Mouse (Mus musculus) midbrain, embryonic 14.5 days (tissue): Measurements from ENCODE around the gene Rps19bp1. TPM values are rescaled to one million over a fixed set of nuclear protein-coding genes. Genes with fewer than 3 reads are reported as not detected.

Experiments
- ATAC-seq: fragments of 200-750 bp; cut with Nextera tagmentation; 2 replicates; pipeline ENCODE4 v1.8.0; 2017; ENCODE audit warnings: moderate number of reproducible peaks, moderate library complexity; ENCODE audit not compliant: low FRiP score, low TSS enrichment
- DNase-seq: peaks from one replicate; pipeline ENCODE4 v3.0.0-alpha.2; 2015
- H3K27ac ChIP-seq: fragments of 300-500 bp; sonication (generic); replicated peaks from 2 replicates; pipeline ENCODE4 v1.5.1; 2014; ENCODE audit warnings: mild to moderate bottlenecking, low read depth, low read length, moderate library complexity
- H3K27me3 ChIP-seq: fragments of 300-500 bp; sonication (generic); 2 replicates; pipeline ENCODE4 v1.6.1; 2014; ENCODE audit warnings: low read length, control low read depth, mixed read lengths; ENCODE audit not compliant: control insufficient read depth, insufficient read depth
- H3K36me3 ChIP-seq: fragments of 300-500 bp; sonication (generic); 2 replicates; pipeline ENCODE4 v1.6.1; 2014; ENCODE audit warnings: low read length, control low read depth; ENCODE audit not compliant: control insufficient read depth, insufficient read depth
- H3K4me1 ChIP-seq: fragments of 300-500 bp; sonication (generic); 2 replicates; pipeline ENCODE4 v1.6.1; 2014; ENCODE audit warnings: mild to moderate bottlenecking, antibody characterized with exemption, low read length, control low read depth; ENCODE audit not compliant: control insufficient read depth, insufficient read depth
- H3K4me2 ChIP-seq: fragments of 300-500 bp; sonication (generic); 2 replicates; pipeline ENCODE4 v1.6.1; 2014; ENCODE audit warnings: mild to moderate bottlenecking, low read length, moderate library complexity
- H3K4me3 ChIP-seq: fragments of 300-500 bp; sonication (generic); replicated peaks from 2 replicates; pipeline ENCODE4 v1.5.1; 2014; ENCODE audit warnings: low read depth, low read length
- H3K9ac ChIP-seq: fragments of 300-500 bp; sonication (generic); replicated peaks from 2 replicates; pipeline ENCODE4 v1.6.1; 2014; ENCODE audit warnings: mild to moderate bottlenecking, low read length, moderate library complexity
- H3K9me3 ChIP-seq: fragments of 300-500 bp; sonication (generic); 2 replicates; pipeline ENCODE4 v1.6.1; 2016; ENCODE audit warnings: low read length, control low read depth, mixed read lengths; ENCODE audit not compliant: control insufficient read depth
- WGBS: fragments of 180-500 bp; shearing (Covaris S2); extraction: QIAGEN DNeasy Blood & Tissue Kit; methylation state at CpG from one replicate; pipeline ENCODE4 v1.1.7; 2014; 5-methylcytosine and 5-hydroxymethylcytosine counted together
- polyA plus RNA-seq: library from polyadenylated mRNA; unstranded; fragments of >200 nt; fragmentation: Nextera tagmentation; extraction: Ambion mirVana; gene quantifications from 2 replicates; pipeline ENCODE4 v1.2.1, GENCODE M21; 2014

The Rps19bp1 gene
- polyA plus RNA-seq, 1 experiment from 2014 or later = 73.9 TPM

- H3K4me1 ChIP-seq = no peaks in the 10 kb centered on the region
- 0 out of 2 replicates have a peak overlapping the region, but pooled peaks have one; percentile 8 for H3K4me2 ChIP-seq
- no peak overlapping the region for H3K4me3 ChIP-seq
- H3K36me3 ChIP-seq = 0 out of 2 replicates have a peak, but pooled peaks cover 3% of the 10 kb centered on the region
- H3K27me3 ChIP-seq = no peaks in the 10 kb centered on the region
- no peaks in the 10 kb centered on the region for H3K9me3 ChIP-seq
- DNase-seq = peak; percentile 36
- no peak overlapping the region for H3K27ac ChIP-seq
- no peak overlapping the region for H3K9ac ChIP-seq
- 60% methylated on average over 14 of the region's 14 CpGs for WGBS
- ATAC-seq = no peak
Measured at GRCm38 (mm10) chr15:80219211-80219610, 44.9 kb downstream of the Rps19bp1 start.

- Histone ChIP-seq H3K27me3 (no peaks in the 10 kb centered on the region), H3K9me3 (no peaks in the 10 kb centered on the region), H3K9ac (no peak overlapping the region), H3K27ac (no peak overlapping the region), H3K4me1 (no peaks in the 10 kb centered on the region), H3K4me3 (no peak overlapping the region), H3K36me3 (peaks cover 16% of the 10 kb centered on the region), H3K4me2 (no peak overlapping the region)
- ATAC-seq = no peak
- DNase-seq = no peak
- WGBS = 94% methylated on average over 10 of the region's 10 CpGs
Measured at GRCm38 (mm10) chr15:80217476-80217875, 46.6 kb downstream of the Rps19bp1 start.

- DNase-seq (no peak), ATAC-seq (no peak)
- H3K27ac ChIP-seq = no peak overlapping the region
- 71% methylated on average over 9 of the region's 9 CpGs for WGBS
- H3K9ac ChIP-seq = no peak overlapping the region
- H3K4me2 ChIP-seq = no peak overlapping the region
- H3K4me3 ChIP-seq = no peak overlapping the region
- H3K27me3 ChIP-seq = no peaks in the 10 kb centered on the region
- no peaks in the 10 kb centered on the region for H3K9me3 ChIP-seq
- H3K36me3 ChIP-seq = peaks cover 26% of the 10 kb centered on the region
- H3K4me1 ChIP-seq = no peaks in the 10 kb centered on the region
Measured at GRCm38 (mm10) chr15:80216480-80216820, 47.7 kb downstream of the Rps19bp1 start.

DNA sequence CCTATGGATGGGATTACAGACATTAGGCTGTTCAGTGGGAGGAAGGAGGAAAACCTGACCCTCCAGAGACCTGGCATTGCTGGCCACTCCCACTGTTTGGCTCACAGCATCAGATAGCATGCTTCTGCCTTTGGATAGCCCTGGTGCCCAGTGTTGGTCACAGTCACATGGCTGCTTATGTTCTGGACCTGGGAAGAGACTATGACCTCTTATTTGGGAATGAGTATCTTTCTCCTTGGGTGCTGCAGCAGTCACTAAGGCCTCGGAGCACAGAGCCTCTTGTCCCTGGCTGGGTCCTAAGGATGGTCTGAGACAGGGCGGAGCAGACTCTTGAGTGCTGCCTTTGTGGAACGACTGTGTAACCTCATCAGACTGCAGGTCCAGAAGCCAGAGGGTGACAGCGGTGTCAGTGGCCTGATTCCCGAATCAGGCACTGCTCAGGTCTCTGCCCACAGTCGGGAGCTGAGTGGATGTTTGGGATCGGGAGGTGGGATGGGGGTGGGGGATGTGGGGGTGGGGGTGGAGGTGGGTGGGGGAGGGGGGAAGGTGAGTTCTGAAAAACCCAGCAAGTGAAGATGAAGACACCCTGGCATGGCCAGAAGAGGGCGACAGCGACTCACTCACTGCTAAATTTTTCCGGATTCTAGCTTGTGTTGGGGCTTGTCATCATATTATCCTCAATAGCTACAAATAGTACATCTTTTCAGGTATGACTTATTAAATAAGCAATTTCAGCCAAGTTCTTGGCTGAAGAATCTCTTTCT lies 48.2 kb downstream of the Rps19bp1 start:
- no peak overlapping the region for H3K9ac ChIP-seq
- ATAC-seq (no peak; the same call in 1 of the 2 replicates), DNase-seq (peak; percentile 58)
- H3K27me3 ChIP-seq = no peaks in the 10 kb centered on the region
- no peak overlapping the region for H3K27ac ChIP-seq
- H3K4me3 ChIP-seq = no peak overlapping the region
- no peaks in the 10 kb centered on the region for H3K4me1 ChIP-seq
- 17% methylated on average over 10 of the region's 10 CpGs for WGBS
- no peaks in the 10 kb centered on the region for H3K9me3 ChIP-seq
- no peak overlapping the region for H3K4me2 ChIP-seq
- peaks cover 31% of the 10 kb centered on the region for H3K36me3 ChIP-seq

- DNase-seq = no peak
- H3K9me3 ChIP-seq = no peaks in the 10 kb centered on the region
- no peaks in the 10 kb centered on the region for H3K27me3 ChIP-seq
- peaks cover 35% of the 10 kb centered on the region for H3K36me3 ChIP-seq
- H3K27ac ChIP-seq = no peak overlapping the region
- H3K4me1 ChIP-seq = no peaks in the 10 kb centered on the region
- H3K4me2 ChIP-seq = no peak overlapping the region
- no peak for ATAC-seq
- no peak overlapping the region for H3K9ac ChIP-seq
- H3K4me3 ChIP-seq = no peak overlapping the region
Measured at GRCm38 (mm10) chr15:80213688-80214087, 50.4 kb downstream of the Rps19bp1 start.

Other genes with a start within 250 kb of the Rps19bp1 start
- gene Pdgfb, start 249.3 kb downstream of the Rps19bp1 start, polyA plus RNA-seq = 4.7 and 5.1 TPM in 2 replicates
- gene Syngr1, start 173.0 kb downstream of the Rps19bp1 start, polyA plus RNA-seq = 26.3 and 39.4 TPM in 2 replicates
- 681 and 724 TPM in 2 replicates for gene Rpl3, start 172.4 kb downstream of the Rps19bp1 start, polyA plus RNA-seq
- 37.9 and 42.5 TPM in 2 replicates for gene Tab1, start 131.2 kb downstream of the Rps19bp1 start, polyA plus RNA-seq
- gene Mgat3, start 90.6 kb downstream of the Rps19bp1 start, polyA plus RNA-seq = 19.9 and 20.5 TPM in 2 replicates
- gene Mief1, start 30.3 kb downstream of the Rps19bp1 start, polyA plus RNA-seq = 28.1 and 41.7 TPM in 2 replicates
- gene AC140267.1, start 28.5 kb downstream of the Rps19bp1 start, polyA plus RNA-seq = 2.1 TPM in 1 of 2 replicates, not detected in the other
- gene Atf4, start 9.1 kb downstream of the Rps19bp1 start, polyA plus RNA-seq = 114 and 122 TPM in 2 replicates
- gene Cacna1i, start 22.9 kb upstream of the Rps19bp1 start, polyA plus RNA-seq = 0.75 and 1.5 TPM in 2 replicates